Mouse (Mus musculus): ENCODE results near the gene Magi2. TPM values are rescaled to one million over a fixed set of nuclear protein-coding genes. Genes with fewer than 3 reads are reported as not detected.

Gene Magi2
- polyA plus RNA-seq, 1 experiment = 52.8 TPM

DNA sequence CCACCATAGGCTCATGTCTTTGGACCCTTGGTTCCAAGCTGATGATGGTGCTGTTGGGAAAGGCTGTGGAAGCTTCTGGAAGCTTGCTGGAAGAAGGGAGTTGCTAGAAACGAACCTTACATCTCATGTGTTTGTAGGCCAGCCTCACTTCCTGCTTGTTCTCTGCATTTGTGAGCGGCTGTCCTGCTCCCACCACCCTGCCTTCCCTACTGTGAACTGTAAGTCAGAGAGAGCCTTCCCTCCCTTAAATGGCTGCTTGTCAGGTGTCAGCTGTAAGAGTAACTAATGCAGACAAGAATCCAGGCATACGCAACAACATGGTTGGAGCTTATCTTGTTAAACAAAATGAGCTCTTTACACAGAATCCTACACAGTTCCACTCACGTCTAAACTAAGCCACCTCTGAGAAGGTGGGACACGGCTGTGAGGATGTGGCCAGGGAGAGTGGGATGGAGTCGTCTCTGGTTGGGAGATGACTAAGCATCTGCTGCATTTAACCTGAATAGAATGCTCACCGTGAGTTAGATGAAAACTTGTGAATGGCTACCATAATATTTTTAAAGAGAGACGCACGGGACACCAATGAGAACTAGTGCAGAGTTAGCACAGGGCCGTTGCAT, 1442.0 kb downstream of the Magi2 start:
- no peak for TF ChIP-seq CTCF (IDR thresholded peaks at IDR 0.05; ENCODE audit: extremely low read depth, insufficient read depth, low read length)
- TF ChIP-seq POLR2A (IDR thresholded peaks at IDR 0.05; ENCODE audit: extremely low read depth, insufficient read depth, low read length) = no peak
- Histone ChIP-seq H3K4me1 (ENCODE audit: control insufficient read depth, insufficient read depth, low read length) (peaks cover 5% of the 10 kb centered on the region; the same call in 1 of the 2 replicates), H3K27ac (ENCODE audit: insufficient read depth, low read length) (peak overlapping the region; percentile 17; the same call in 1 of the 2 replicates), H3K4me3 (ENCODE audit: insufficient read depth, low read length) (no peak overlapping the region)

DNA sequence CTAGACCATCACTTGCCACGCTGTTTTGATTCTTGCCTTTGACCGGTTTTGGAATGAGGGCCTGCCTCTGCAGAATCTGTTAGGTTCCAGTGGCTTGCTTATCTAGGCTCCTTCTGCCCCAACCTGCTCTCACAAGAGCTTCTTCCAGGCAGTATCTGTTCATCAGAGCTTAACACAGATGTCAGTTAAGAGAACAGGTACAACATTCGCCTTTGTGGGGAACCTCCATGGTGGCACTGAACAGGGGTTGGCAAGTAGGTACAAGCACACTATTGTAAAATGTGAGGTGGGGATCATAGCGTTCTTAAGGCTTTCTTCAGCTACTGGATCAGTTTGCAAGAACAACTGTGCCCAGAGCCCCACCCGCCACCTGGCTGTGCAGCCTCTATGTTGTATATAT, 1442.6 kb downstream of the Magi2 start:
- Histone ChIP-seq H3K4me1 (ENCODE audit: control insufficient read depth, insufficient read depth, low read length) (peaks cover 5% of the 10 kb centered on the region; the same call in 1 of the 2 replicates), H3K4me3 (ENCODE audit: insufficient read depth, low read length) (no peak overlapping the region), H3K27ac (ENCODE audit: insufficient read depth, low read length) (no peak overlapping the region)
- TF ChIP-seq POLR2A (IDR thresholded peaks at IDR 0.05; ENCODE audit: extremely low read depth, insufficient read depth, low read length) (no peak), CTCF (IDR thresholded peaks at IDR 0.05; ENCODE audit: extremely low read depth, insufficient read depth, low read length) (no peak)

DNA sequence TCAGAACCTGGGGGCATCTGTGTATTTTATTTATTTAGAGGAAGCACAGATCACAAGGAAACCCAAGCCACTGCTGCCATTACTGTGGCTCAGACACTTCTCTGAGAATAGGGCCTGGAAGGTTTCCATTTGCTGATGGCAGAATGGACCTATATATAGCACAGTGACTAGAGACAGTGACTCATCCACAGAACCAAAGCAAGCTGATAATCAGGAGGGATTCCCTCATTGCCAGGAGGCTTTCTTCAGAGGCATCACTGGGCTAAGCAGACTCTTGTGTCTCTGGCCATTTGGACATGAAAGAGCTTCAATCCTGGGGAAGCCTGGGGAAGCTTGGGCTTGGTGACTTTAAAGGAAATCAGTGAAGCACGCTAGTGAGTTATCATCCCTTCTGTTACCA, 1445.0 kb downstream of the Magi2 start:
- peak overlapping the region; percentile 18; the same call in 1 of the 2 replicates for H3K27ac ChIP-seq (ENCODE audit: insufficient read depth, low read length)
- peaks cover 11% of the 10 kb centered on the region for H3K4me1 ChIP-seq (ENCODE audit: control insufficient read depth, insufficient read depth, low read length)
- TF ChIP-seq CTCF (IDR thresholded peaks at IDR 0.05; ENCODE audit: extremely low read depth, insufficient read depth, low read length) (no peak), POLR2A (IDR thresholded peaks at IDR 0.05; ENCODE audit: extremely low read depth, insufficient read depth, low read length) (no peak)
- no peak overlapping the region for H3K4me3 ChIP-seq (ENCODE audit: insufficient read depth, low read length)

DNA sequence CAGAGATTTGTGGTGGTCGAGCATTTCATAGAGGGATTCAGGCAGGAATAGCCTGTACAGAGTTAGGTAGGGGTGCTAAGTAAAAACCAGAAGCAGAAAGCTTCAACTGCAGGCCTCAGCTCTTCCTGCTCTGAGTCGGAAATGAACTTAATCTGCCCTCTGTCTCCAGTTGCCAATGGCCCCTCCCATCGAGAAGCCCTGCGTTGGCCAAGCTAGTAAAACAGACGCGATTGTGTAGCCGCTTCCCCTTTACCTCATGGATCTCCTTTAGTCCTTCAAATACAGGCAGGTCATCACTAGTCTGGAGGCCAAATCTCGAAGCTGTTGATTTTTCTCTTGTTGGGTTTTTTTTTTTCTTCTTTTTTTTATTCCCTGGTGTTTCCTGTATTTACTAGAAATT, 1447.7 kb downstream of the Magi2 start:
- H3K4me1 ChIP-seq (ENCODE audit: control insufficient read depth, insufficient read depth, low read length) = peaks cover 9% of the 10 kb centered on the region
- H3K27ac ChIP-seq (ENCODE audit: insufficient read depth, low read length) = no peak overlapping the region
- no peak for TF ChIP-seq POLR2A (IDR thresholded peaks at IDR 0.05; ENCODE audit: extremely low read depth, insufficient read depth, low read length)
- TF ChIP-seq CTCF (IDR thresholded peaks at IDR 0.05; ENCODE audit: extremely low read depth, insufficient read depth, low read length) = no peak
- no peak overlapping the region for H3K4me3 ChIP-seq (ENCODE audit: insufficient read depth, low read length)

DNA sequence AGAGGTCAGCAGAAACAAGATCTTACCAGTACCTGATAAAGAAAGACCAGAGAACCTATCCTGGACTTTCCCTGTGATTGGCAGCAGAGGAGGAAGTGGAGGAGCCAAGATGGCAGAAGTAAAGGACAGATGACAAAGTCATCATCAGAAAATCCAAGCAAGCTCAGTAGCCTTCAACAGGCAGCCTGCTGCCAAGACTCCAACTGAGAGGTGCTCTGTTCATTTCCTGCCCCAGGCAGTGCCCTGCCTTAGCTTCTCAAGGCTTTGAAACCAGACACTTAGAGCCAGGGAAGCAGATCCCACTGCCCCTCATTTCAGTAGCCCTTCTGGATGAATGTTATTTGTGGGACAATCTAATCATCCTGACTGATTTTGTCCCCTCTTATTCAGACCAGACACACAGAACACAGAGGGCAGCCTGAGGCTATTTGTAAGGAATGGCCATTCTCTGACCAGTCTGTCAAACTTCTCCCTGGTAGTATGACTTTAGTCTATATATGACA, 1448.4 kb downstream of the Magi2 start:
- TF ChIP-seq POLR2A (IDR thresholded peaks at IDR 0.05; ENCODE audit: extremely low read depth, insufficient read depth, low read length) = no peak
- no peak for TF ChIP-seq CTCF (IDR thresholded peaks at IDR 0.05; ENCODE audit: extremely low read depth, insufficient read depth, low read length)
- no peak overlapping the region for H3K4me3 ChIP-seq (ENCODE audit: insufficient read depth, low read length)

DNA sequence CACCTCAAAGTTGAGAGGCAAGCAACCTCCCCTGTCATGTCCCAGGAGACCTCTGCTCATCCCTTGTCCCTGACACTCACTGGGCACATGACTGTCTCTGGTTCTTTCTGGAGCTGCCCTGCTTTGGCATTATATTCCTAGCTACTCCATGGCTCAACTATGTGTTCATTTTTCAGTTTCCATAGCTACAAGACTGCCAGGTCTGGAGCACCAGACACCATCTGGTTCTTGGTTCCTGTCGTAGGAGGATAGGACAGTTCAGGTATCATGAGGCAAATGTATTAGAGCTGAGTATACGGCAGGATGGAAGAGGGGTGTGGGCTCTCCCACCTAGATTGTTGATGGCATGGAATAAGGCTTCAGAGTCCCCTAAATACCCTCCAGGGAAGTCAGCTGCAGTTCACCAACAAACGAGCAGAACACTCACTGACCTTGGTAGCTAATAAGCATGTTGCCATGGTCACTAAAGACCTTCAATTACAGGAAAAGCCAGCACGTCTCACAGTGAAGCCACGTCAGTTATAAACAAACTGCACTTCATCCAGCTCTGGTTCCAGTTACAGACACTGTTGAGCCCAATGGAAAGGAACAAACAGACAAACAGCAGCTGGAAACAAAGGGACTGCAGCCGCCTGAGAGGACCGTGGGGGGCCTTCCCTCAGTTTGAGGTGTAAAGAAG, 1449.5 kb downstream of the Magi2 start:
- Histone ChIP-seq H3K27ac (ENCODE audit: insufficient read depth, low read length) (peak overlapping the region; percentile 16; the same call in 1 of the 2 replicates), H3K4me1 (ENCODE audit: control insufficient read depth, insufficient read depth, low read length) (peaks cover 9% of the 10 kb centered on the region), H3K4me3 (ENCODE audit: insufficient read depth, low read length) (no peak overlapping the region)
- TF ChIP-seq CTCF (IDR thresholded peaks at IDR 0.05; ENCODE audit: extremely low read depth, insufficient read depth, low read length) (no peak), POLR2A (IDR thresholded peaks at IDR 0.05; ENCODE audit: extremely low read depth, insufficient read depth, low read length) (no peak)

More for the DNA sequence above, 1448.4 kb downstream of the Magi2 start:
- H3K4me1 ChIP-seq (ENCODE audit: control insufficient read depth, insufficient read depth, low read length) = peaks cover 9% of the 10 kb centered on the region
- no peak overlapping the region for H3K27ac ChIP-seq (ENCODE audit: insufficient read depth, low read length)

DNA sequence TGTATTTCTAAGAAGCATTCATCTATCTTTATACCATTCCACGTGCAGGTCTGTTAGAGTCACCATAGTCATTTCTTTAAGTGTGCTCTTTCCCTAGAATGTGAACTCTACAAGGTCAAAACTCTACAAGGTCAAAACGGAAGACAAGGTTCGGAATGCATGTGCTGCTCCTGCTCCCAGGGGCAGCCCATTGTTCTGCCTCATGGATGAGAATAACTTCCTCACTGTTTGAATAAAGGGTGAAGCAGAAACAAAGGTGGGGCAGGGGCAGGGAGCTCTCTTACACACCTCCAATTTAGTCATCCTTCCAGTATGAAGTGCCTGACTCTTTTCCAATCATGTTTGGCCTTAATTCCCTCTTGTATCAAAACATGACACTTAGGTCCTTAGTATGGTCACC, 1450.4 kb downstream of the Magi2 start:
- H3K4me3 ChIP-seq (ENCODE audit: insufficient read depth, low read length) = no peak overlapping the region
- TF ChIP-seq CTCF (IDR thresholded peaks at IDR 0.05; ENCODE audit: extremely low read depth, insufficient read depth, low read length) (no peak), POLR2A (IDR thresholded peaks at IDR 0.05; ENCODE audit: extremely low read depth, insufficient read depth, low read length) (no peak)
- H3K27ac ChIP-seq (ENCODE audit: insufficient read depth, low read length) = no peak overlapping the region
- H3K4me1 ChIP-seq (ENCODE audit: control insufficient read depth, insufficient read depth, low read length) = peaks cover 6% of the 10 kb centered on the region

DNA sequence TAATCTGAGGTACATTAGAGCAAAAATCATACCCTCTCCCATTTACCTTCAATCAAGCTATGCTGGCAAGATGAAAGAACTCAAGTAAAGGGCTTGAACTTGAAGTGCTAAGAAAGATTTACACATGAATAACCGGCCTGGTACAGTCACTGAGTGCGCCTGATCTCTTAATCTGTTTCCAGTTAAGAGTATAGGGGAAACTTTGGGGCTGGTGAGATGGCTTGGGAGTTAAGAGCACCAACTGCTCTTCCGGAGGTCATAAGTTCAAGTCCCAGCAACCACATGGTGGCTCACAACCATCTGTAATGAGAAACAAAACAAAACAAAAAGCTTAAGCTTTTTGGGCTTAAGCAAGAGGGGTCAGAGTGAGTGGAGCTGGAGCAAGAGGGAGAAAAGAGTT, 1451.7 kb downstream of the Magi2 start:
- TF ChIP-seq CTCF (IDR thresholded peaks at IDR 0.05; ENCODE audit: extremely low read depth, insufficient read depth, low read length) (no peak), POLR2A (IDR thresholded peaks at IDR 0.05; ENCODE audit: extremely low read depth, insufficient read depth, low read length) (no peak)
- no peak overlapping the region for H3K4me3 ChIP-seq (ENCODE audit: insufficient read depth, low read length)
- no peak overlapping the region for H3K27ac ChIP-seq (ENCODE audit: insufficient read depth, low read length)
- H3K4me1 ChIP-seq (ENCODE audit: control insufficient read depth, insufficient read depth, low read length) = peaks cover 6% of the 10 kb centered on the region

DNA sequence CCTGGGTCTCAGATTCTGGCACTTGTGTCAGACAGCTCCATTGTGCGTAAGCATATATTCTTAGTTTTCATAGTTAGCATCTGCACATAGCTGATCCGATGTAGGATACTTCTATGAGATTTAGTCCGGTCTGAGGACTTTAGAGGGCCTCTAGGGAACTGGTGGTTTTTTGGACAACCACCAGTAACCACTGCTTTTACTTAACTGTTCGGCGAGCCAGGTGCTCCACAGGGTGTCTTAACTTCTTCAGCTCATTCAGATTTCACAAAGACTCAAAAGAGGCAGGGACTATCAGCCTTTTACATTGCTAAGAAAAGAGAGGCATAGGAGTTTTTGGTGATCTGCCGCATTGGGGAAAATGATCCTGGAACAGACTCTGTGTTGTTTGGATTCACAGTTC, 1453.1 kb downstream of the Magi2 start:
- Histone ChIP-seq H3K27ac (ENCODE audit: insufficient read depth, low read length) (no peak overlapping the region), H3K4me1 (ENCODE audit: control insufficient read depth, insufficient read depth, low read length) (peaks cover 6% of the 10 kb centered on the region), H3K4me3 (ENCODE audit: insufficient read depth, low read length) (no peak overlapping the region)
- TF ChIP-seq CTCF (IDR thresholded peaks at IDR 0.05; ENCODE audit: extremely low read depth, insufficient read depth, low read length) (no peak), POLR2A (IDR thresholded peaks at IDR 0.05; ENCODE audit: extremely low read depth, insufficient read depth, low read length) (no peak)
